Mouse (Mus musculus) cerebellum, postnatal 36 days (tissue): ENCODE results near the gene Gm17387.
"Not testable (repeated sequence)": the region's sequence is repeated elsewhere in the genome, so short reads cannot be mapped to it uniquely, and the experiment has no call there.

Source experiments
- DNase-seq, 2 experiments: peaks; one replicate each; pipeline ENCODE4 v3.0.0; 2021 to 2022; ENCODE audit warnings: mixed read lengths in 2 of 2

Gm17387 gene

GRCm38 (mm10) chr7:141016707-141017697 lies 11.9 kb upstream of the Gm17387 start:
- no peak for DNase-seq

- not testable (repeated sequence) for DNase-seq
Observed at GRCm38 (mm10) chr7:141017824-141018223, 11.1 kb upstream of the Gm17387 start, which contains the start of gene Ifitm6. Gene Ifitm6, minus strand, starts transcription at chr7:141017924.

- DNase-seq: no peak
Observed at GRCm38 (mm10) chr7:141019028-141019427, 9.9 kb upstream of the Gm17387 start.

DNA sequence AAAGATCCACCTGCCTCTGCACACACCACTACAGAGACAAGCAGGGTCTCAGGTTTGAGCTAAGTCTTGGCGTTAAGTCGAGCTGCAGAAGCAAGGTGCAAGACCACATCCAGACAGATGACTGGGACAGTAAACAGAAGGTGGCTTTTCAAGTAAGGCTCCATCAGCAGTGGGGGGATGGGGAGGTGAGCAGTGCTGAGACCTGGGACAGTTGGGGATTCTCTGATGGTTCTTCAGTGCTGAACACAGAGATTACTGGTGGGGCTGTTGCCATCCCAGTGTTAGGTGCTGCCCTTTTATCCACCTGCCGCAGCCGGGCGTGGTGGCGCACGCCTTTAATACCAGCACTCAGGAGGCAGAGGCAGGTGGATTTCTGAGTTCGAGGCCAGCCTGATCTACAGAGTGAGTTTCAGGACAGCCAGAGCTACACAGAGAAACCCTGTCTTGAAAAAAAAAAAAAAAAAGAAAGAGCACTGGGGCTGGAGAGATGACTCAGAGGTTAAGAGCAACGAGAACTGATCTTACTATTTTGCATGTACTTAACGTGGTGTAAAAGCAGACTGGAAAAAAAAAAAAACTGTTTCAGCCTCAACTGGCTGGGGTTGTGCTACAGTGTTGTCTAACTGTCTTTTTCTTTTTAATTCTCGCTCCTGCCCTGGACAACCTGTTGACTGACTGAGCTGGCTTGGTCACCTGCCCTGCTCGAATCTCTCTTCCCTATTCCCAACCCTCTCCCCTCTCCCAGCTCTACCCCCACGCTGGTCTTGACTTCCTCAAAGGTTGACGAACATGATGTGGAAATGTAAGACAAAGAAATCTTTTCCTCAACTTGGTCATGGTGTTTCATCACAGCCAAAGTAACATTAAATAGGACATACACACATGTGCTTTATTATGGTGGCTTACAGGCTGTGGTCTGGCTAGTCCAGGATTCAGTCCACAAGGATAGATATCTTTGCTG lies 7.2 kb upstream of the Gm17387 start:
- no peak for DNase-seq

DNA sequence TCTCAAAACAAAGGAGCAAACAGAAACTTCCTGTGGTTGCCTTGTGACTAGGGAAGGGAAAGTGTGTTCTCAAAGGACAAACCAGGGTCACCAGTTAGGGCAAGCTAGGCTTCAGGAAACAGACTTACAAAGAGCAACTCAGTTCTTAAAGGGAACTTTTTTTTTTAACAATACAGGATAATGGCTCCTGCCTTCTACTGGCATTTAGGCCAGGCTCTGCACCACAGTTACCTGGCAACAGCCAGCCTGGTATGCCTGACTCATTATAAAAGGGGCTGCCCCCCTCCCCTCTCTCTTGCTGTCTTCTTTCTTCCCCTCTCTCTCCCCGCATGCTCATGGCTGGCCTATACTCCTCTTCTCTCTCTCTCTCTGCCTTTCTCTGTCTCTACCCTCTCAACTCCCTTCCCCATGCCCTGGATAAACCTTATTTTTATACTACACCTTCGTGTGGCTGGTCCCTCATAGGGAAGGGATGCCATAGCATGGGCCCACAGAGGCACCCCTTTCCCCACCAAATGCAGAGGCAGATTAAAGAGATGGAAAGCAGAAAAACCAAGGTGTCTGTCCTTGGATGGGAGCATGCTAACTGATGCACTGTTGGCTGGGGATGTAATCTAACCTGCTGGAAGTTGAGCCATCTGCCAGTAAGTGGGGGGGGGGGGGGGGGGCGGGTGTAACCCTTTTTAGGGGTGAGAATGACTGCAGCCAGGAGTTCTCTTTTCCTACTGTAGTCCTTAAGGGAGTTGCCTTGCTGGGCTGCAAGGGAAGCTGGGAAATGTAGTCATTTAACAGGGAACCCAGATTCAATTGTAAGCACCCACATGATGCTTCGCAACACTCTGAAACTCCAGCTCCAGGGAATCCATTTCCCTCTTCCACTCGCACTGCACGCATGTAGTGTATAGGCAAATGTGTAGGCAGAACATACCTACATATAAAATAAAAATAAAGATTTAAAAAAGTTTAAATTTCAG lies 3.8 kb upstream of the Gm17387 start:
- DNase-seq: no peak

DNA sequence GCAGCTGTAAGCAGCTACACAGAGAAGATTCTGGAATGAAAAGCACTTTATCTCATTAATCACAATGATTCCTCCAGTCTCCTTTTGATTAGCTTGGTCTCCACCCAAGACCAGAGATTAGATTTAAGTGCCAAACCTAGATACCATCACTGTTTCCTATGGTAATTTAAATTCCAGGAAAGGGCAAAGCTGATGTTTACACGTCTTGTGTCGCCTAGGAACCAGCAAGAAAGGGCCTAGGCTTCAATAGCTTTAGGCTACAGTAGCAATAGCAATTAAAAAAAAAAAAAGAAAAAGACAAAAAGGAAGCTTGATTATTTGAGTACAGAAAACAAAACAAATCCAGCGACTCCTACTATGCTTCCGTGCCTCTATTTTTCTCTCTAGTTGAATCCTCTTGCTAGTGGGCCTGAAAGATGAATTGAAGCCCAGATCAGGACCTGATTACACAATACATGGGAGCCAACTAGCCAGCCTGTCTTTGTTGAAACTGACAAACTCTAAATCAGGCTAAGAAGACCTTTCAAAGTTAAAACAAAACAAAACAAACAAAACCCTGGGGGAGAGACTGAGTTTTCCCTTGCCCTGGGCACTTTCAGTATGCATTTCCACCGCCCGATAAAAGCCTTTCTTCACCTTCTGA lies 2.7 kb upstream of the Gm17387 start:
- no peak for DNase-seq

DNA sequence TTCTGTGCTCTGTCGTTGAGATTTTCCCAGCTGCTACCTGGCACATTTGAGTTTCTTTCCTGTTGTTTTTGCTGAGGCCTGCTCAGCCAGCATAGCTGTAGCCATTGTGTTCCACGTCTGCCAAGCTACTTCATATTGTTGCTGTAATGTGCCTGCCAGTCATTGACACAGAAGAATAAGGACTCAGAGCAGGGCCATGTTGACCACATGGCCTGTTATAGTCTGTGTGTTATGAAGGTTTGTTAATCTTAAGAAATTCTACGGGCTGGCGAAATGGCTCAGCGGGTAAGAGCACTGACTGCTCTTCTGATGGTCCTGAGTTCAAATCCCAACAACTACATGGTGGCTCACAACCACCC lies 2.2 kb upstream of the Gm17387 start:
- DNase-seq: no peak

GRCm38 (mm10) chr7:141030390-141030789 lies 1.5 kb downstream of the Gm17387 start:
- no peak for DNase-seq

GRCm38 (mm10) chr7:141032458-141033167 lies 3.7 kb downstream of the Gm17387 start:
- DNase-seq: no peak

DNA sequence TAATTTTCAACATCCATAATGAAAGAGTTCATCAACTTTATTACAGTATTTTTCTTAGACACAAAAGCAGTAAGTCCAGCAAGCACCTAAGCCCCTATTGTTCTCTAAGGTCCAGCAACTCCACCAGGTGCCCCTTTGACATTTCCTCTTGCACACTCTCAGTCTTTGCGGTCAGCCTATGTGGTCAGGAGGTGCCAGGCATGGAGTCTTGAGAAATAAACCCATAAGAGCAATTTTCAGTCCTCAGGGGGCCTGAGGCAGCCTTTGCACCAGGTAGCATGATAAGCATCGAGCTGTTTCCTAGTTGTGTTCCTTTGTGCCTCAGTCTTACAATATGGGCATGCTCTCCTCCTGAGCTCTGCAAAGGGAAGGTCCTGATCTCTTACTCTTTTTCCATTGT lies 7.7 kb downstream of the Gm17387 start:
- not testable (repeated sequence) for DNase-seq

GRCm38 (mm10) chr7:141038090-141039032 lies 9.4 kb downstream of the Gm17387 start:
- DNase-seq: no peak

GRCm38 (mm10) chr7:141039386-141040107 lies 10.6 kb downstream of the Gm17387 start:
- DNase-seq: no peak

- DNase-seq: no peak
Observed at GRCm38 (mm10) chr7:141040867-141041606, 12.1 kb downstream of the Gm17387 start.

DNA sequence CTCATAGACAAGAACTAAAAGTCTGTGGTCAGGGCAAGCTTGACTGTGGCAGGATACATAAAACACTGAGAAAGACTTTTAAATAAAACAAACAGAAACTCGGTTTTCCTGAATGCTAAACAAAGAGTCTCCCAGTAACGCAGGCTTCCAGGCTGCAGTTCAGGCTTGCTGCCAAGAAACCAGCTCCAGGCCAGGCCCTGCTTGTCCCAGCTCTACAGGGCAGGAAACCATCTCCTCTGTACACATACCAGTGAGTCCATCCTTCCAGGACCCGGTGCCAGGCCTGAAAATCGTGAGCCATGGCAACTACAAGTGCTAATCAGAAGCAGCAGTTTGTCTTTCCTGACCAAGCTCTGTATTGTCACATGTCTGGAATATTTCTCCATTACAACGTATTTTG lies 12.7 kb downstream of the Gm17387 start:
- DNase-seq: peak; percentile 49 to 62

GRCm38 (mm10) chr7:141042539-141042938 lies 13.6 kb downstream of the Gm17387 start:
- DNase-seq: no peak

DNA sequence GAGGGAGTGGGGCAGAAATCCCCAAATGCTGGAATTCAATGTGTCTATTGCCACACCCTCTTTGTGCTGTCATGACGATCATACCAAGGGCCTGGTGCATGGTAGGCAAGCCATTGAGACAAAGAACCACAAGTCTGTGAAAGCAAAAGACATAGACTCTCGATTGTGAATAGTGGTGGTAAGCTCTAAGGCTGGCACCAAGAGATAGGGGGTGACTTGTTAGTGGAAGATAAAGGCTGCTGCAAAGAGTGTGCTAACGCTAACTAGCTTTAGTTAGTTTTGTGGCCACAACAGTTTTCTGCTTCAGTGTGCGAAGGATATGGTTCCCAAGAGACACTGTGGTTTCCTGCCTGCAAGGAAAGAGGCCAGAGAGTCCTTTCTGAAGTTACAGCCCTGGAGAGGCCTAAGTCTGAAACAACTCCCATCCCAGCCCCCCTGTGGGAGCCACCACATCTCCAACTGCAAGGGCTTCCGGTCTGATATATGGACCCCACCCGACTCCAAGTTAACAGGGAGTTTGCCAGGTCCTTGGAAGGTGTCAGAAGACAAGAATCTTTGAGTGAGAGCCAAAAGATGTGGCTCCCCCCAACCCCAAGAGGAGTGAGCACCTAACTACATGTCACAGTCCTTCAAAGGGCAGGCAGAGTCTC lies 18.1 kb downstream of the Gm17387 start:
- DNase-seq: no peak

GRCm38 (mm10) chr7:141047581-141048225 lies 18.8 kb downstream of the Gm17387 start:
- DNase-seq: peak; percentile 49 to 56
